Mouse (Mus musculus): ENCODE measurements at regions not wholly inside any gene's neighbourhood (a gene's known extent, or its start where the extent isn't known, plus 50 kb on each side); places are given as distances from the start of the nearest gene placed in this dataset.
A peak's percentile ranks its signal among the peaks of the same experiment; 100 is the strongest.

DNA sequence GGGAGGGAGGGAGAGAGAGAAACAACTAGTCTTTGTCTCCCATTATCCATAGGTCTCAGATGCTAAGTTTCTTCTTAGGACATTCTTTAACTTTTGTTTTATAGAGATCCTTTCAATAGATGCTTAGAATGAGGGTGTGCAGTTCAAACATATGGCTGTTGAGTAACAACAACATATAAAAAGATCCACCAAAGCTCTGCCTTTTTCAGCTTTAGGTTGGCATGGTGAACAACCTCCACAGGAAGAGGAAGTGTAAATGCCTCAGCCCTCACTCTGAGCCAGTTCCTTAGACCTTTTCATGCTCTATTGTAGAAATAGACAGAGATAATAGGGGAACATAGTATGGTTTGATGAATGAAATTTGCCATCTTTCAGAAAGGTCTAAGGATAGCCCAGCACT lies 326.0 kb downstream of the Fam84a start:
- DNase-seq (ENCODE audit: low read depth, low spot score), result no peak

- DNase-seq (ENCODE audit: low read depth, low spot score), result no peak
Measured at GRCm38 (mm10) chr12:13815500-13815899, 336.4 kb downstream of the Fam84a start.

- no peak for DNase-seq (ENCODE audit: low read depth, low spot score)
Measured at GRCm38 (mm10) chr12:13810155-13810515, 341.7 kb downstream of the Fam84a start.

DNA sequence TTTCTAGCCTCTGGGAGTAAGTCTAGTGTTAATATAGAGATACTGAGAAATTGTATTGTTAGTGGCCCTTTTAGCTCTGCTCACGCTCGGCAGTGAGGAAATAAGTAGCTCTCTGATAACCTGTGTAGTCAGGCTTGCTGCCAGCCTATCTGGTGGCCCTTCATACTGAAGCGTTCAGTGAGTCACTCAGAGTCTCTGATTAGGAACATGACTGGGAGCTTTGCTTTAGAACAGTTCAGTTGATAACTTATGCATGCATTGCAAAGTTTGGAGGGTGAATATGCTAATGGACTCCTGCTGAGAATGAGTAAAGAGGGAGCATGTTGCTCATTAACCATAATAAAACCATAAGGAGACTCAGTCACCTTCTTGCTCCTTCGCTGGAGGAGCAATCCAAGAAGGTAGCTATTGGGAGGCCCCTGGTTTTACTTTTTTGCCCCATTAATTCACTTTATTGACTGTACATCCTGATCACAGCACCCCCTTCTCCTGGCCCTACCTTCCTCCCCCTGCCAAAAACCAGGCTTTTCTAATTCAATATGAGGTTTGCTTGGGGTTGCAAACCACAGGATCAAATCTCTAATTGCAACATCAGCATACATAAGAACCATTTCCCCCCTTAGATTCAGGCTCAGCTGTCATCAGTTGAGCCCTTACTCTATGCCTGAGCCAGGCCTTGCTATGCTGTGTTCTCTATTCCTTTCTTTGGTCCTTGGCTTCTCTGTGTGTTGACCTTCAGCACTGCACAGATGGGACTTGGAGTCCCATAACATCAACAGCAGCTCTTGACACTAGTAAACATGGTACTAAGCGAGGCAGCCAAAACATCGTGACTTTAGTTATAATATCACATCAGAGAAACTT lies 342.3 kb downstream of the Fam84a start:
- no peak for DNase-seq (ENCODE audit: low read depth, low spot score)

- DNase-seq (ENCODE audit: low read depth, low spot score), result no peak
Measured at GRCm38 (mm10) chr12:13779752-13780151, 372.1 kb downstream of the Fam84a start.

DNA sequence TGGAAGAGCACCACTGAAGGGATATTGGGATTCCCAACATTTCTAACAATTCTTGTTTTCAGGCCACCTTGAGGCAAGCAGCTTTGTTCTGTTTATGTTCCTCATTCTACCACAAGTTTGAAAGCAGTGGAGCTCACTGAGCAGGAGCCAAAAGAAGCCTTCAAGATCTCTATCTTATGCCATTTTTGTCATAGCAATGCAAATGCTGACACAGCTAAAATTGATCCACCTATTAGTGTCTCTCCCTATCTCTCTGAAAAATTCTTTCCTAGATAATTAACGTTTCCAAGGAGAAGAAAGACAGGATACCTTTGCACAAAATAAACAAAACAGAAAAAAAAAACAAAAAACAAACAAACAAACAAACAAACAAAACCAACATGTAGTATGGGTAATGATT lies 375.2 kb downstream of the Fam84a start:
- no peak for DNase-seq (ENCODE audit: low read depth, low spot score)

- DNase-seq (ENCODE audit: low read depth, low spot score), result no peak
Measured at GRCm38 (mm10) chr12:13769696-13770095, 382.2 kb downstream of the Fam84a start.

DNA sequence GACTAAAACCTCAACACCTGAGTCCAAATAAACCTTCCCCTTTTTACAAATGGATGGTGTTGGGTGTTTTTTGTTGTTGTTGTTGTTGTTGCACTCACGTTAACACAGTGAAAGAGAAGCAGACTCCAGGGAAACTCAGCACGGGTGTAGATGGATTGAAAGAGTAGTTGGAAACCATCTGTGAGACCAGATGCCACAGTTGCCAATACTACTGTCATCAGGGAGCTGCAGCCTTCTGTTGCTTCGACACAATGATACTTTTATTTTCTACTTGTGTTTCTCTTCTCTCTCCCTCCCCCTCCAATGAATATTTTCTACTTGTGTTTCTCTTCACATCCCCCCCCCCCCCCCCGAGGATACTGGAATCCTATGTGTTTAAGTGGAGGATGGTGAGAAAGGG lies 382.7 kb downstream of the Fam84a start:
- peak; percentile 52 for DNase-seq (ENCODE audit: low read depth, low spot score)

DNA sequence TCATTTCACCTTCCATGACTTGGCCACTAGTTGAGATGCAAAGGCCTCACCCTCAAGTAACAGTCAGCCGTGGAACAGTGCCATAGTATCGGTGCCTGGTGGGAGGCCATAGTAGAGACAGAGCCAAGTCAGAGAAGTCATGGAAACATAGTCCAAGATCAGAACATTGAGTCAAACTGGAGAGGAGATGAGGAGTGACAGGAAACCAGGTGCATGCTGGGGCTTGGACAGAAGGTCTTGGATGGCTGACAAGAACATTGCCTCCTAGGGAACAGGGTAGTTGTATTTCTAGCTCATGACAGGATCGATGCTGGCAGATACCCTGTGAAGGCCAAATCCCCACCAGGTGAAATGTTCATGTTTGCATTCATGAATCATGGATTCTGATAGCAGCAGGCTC lies 385.4 kb downstream of the Fam84a start:
- DNase-seq (ENCODE audit: low read depth, low spot score), result no peak

GRCm38 (mm10) chr12:13753878-13754277 lies 398.0 kb downstream of the Fam84a start:
- no peak for DNase-seq (ENCODE audit: low read depth, low spot score)

DNA sequence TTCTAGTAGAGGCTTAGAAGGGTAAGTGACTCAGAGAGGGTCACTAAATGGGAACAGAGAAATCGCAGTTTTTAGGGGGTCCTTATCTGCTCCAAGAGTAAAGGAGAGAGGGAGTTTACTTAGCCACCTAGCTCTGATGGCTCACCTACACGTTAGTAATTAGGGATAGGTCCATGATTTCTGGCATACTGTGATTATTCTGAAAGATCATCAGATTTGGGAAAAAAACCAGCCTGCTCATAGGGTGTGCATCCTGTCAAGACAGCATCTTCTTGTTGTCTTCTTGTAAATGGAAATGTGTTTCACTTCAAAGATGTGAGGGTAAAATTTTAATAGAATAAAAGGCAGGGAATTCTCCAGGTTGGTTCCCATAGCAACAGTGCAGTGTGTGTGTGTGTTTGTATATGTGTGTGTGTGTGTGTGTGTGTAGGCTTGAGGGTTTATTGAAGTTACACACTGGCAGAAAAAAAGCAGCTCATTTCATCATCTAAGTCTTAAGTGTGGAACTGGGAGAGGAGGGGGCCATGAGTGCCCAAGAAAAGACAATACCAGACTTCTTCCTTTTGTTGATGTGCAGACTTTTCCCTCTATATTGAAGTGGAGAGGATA lies 407.4 kb downstream of the Fam84a start:
- DNase-seq (ENCODE audit: low read depth, low spot score), result peak; percentile 18

- no peak for DNase-seq (ENCODE audit: low read depth, low spot score)
Measured at GRCm38 (mm10) chr12:13729901-13730637, 421.8 kb downstream of the Fam84a start.

DNA sequence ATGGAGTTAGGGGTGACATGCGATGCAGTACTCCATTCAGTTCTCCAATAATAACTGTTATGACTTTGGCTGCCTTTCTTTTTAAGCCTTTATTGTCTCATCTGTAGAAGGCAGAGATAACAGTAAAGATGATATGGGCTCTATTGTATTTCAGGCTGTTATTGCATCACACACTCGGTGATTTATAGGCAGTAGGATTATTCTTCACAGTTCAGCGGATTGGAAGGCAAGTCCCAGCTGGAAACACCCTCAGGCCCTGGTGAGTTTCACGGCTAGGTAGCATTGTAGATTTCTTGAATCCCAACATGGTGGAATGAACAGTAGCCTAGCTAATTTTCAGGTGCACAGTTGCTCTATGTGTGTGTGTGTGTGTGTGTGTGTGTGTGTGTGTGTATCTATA lies 422.9 kb downstream of the Fam84a start:
- no peak for DNase-seq (ENCODE audit: low read depth, low spot score)

DNA sequence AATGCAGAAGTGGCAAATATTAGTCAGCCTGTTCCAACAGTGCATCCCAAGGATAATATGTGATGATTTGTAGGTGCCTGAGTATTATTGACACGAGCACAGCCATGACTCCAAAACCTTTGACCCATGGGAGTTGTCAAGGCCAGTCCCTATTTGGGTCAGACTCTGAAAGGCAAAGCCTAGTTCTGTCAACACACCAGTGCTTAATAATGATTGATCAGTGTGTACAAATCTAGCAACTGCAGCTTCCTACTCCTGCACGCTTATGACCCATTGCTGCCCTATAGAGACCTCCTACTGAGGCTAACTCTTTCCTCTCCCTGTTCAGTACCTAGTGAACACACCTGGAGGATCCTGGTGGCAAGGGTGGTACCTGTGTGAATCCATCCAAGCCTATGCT lies 427.3 kb downstream of the Fam84a start:
- no peak for DNase-seq (ENCODE audit: low read depth, low spot score)

DNA sequence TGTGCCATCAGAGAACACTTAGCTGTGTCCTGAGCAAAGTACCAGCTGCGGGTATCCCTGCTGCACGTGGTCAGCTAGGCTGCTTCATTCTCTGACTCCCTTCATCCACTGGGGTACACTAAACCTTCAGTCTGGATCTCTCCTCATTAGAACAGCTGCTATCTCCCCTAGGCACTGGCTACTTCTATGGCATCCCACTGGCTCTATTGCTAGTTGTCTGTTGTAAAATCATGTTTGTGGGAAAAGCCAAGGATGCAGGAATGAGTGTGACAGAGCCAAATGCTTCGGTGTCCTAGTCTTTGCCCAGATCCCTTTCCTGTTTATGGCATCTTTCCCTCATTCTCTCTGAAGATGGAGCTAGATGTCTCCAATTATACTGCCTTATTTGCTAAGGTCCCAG lies 440.9 kb downstream of the Nbas start:
- DNase-seq (ENCODE audit: low read depth, low spot score), result no peak

GRCm38 (mm10) chr12:13707747-13708146 lies 438.8 kb downstream of the Nbas start:
- DNase-seq (ENCODE audit: low read depth, low spot score), result no peak

DNA sequence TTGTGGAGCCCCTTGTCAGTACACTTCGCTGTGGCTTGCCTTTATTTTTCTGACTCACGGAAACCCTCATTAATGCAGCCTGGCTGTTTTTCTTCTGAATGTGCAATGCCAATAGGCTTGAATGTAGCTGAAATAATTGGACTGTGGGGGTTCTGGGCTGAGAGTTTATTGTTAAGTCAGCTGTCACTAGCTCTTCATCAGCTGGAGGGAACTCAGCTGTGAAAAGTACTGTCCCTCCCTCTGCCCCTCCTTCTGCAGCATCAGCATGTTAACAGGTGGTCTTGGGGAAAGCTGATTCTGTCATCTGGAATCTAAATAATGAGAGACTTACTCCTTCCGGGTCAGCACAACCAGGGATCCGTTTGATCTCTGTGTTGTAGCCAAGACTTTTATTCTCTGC lies 437.6 kb downstream of the Nbas start:
- DNase-seq (ENCODE audit: low read depth, low spot score), result peak; percentile 14

DNA sequence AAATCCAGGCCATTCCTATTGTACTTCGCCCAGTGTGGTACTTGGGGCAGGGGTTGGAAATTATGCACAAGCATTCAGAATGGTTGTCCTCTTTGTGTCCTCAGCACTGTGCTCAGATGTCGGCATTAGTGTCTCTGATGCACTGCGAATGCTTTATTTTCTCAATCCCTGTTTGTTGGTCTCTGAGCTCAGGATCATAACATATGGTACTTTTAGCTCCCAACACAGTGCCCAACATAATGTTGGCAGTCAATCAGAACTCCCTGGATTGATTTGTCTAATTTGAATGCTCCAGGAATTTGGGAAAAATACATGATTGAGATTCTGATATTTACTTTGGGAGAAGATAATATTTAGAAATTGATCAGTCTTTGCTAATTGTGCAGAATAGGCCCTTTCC lies 434.7 kb downstream of the Nbas start:
- DNase-seq (ENCODE audit: low read depth, low spot score), result no peak

- DNase-seq (ENCODE audit: low read depth, low spot score), result no peak
Measured at GRCm38 (mm10) chr12:13699858-13700257, 430.9 kb downstream of the Nbas start.

- DNase-seq (ENCODE audit: low read depth, low spot score), result no peak
Measured at GRCm38 (mm10) chr12:13698834-13699233, 429.9 kb downstream of the Nbas start.

DNA sequence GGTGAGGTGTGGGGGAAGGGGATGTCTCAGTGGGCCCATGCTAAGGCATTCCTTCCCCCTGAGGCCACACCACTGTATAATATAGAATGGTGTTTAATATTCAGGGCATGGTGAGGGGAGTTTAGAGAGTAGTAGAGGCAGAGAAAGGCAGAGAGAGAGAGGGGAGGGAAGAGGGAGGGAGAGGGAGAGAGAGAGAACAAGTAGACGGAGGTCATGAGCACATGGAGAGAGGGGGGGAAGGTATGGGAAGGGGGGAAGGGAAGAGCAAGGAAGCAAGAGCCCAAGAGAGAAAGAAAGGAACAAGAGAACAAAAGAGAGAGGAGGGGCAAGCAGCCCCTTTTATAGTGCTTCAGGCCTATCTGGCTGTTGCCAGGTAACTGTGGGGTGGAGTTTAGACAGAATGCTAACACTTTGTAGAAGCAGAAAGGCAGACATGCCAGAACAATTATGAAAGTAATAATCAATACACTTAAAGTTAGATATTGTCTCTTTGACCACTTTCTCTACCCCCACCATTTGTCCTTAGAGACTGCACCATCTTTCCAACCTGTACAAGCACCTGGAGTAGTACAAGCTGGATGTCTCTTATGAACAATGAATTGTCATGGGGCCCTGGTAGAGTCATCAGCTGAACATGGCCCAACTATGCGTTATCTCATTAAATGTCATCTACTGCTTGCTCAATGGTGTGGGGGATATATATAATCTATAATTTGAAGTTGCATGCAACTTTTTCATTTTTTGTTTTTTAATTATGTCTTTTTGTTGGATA lies 422.6 kb downstream of the Nbas start:
- DNase-seq (ENCODE audit: low read depth, low spot score), result no peak

DNA sequence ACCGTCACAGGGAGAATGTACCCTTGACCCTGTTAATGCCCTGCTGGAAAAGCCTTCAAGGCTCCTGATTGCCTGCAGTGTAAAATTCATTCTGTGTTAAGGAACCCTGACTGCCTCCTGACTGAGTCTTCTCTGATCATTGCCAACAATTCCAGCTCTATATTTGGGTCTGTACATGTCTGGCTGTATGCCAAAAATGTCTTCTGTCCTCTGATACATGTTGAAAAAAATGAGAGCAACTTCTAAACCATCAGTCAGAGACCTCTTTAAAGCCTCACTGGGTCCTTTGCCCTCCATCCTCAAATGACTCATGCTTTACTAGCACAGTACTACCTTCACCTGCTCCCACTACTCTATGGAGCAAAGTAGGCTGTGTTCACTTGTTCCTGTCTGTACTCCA lies 408.3 kb downstream of the Nbas start:
- DNase-seq (ENCODE audit: low read depth, low spot score), result no peak

Measured in brain, embryonic 18.5 days (tissue).